Mouse (Mus musculus): Measurements from ENCODE around the gene Gprin1. TPM values are rescaled to one million over a fixed set of nuclear protein-coding genes. Genes with fewer than 3 reads are reported as not detected.
A peak's percentile ranks its signal among the peaks of the same experiment; 100 is the strongest.
"Not testable (repeated sequence)": the region's sequence is repeated elsewhere in the genome, so short reads cannot be mapped to it uniquely, and the experiment has no call there.

Gene Gprin1
- polyA plus RNA-seq, 1 experiment, result 0.18 TPM

- WGBS, result 40% methylated on average over 21 of the region's 21 CpGs
- Histone ChIP-seq H3K27me3 (ENCODE audit: control insufficient read depth, insufficient read depth, low read length) (no peaks in the 10 kb centered on the region), H3K36me3 (ENCODE audit: control insufficient read depth, insufficient read depth, low read length) (no peaks in the 10 kb centered on the region), H3K4me3 (ENCODE audit: low read depth, low read length) (no peak overlapping the region), H3K27ac (ENCODE audit: insufficient read depth, low read depth, low read length) (no peak overlapping the region), H3K4me1 (ENCODE audit: control insufficient read depth, insufficient read depth, insufficient read length, low read length) (peaks cover 7% of the 10 kb centered on the region; the same call in 1 of the 2 replicates)
- no peak for TF ChIP-seq POLR2A (IDR thresholded peaks at IDR 0.05; ENCODE audit: low read depth, low read length)
- TF ChIP-seq CTCF (IDR thresholded peaks at IDR 0.05; ENCODE audit: extremely low read depth, insufficient read length, insufficient replicate concordance, low read depth, low read length), result peak; percentile 19; the same call in 1 of the 2 replicates
Observed at GRCm38 (mm10) chr13:54792259-54793230, 42.9 kb upstream of the Gprin1 start.

GRCm38 (mm10) chr13:54789561-54790397, 40.1 kb upstream of the Gprin1 start:
- peak overlapping the region; percentile 69 for H3K4me3 ChIP-seq (ENCODE audit: low read depth, low read length)
- 2% methylated on average over 38 of the region's 38 CpGs for WGBS
- peak overlapping the region; percentile 25; the same call in 1 of the 2 replicates for H3K27ac ChIP-seq (ENCODE audit: insufficient read depth, low read depth, low read length)
- H3K4me1 ChIP-seq (ENCODE audit: control insufficient read depth, insufficient read depth, insufficient read length, low read length), result peaks cover 7% of the 10 kb centered on the region; the same call in 1 of the 2 replicates
- no peaks in the 10 kb centered on the region for H3K27me3 ChIP-seq (ENCODE audit: control insufficient read depth, insufficient read depth, low read length)
- H3K36me3 ChIP-seq (ENCODE audit: control insufficient read depth, insufficient read depth, low read length), result no peaks in the 10 kb centered on the region
- TF ChIP-seq CTCF (IDR thresholded peaks at IDR 0.05; ENCODE audit: extremely low read depth, insufficient read length, insufficient replicate concordance, low read depth, low read length), result no peak
- no peak for TF ChIP-seq POLR2A (IDR thresholded peaks at IDR 0.05; ENCODE audit: low read depth, low read length)

GRCm38 (mm10) chr13:54788740-54789560, 39.3 kb upstream of the Gprin1 start, which contains the start of gene Tspan17:
Gene Tspan17, plus strand, starts transcription at chr13:54789377.
- WGBS, result 2% methylated on average over 49 of the region's 49 CpGs
- Histone ChIP-seq H3K36me3 (ENCODE audit: control insufficient read depth, insufficient read depth, low read length) (no peaks in the 10 kb centered on the region), H3K4me1 (ENCODE audit: control insufficient read depth, insufficient read depth, insufficient read length, low read length) (peaks cover 7% of the 10 kb centered on the region; the same call in 1 of the 2 replicates), H3K27ac (ENCODE audit: insufficient read depth, low read depth, low read length) (peak within 1 kb of the TSS; percentile 25; the same call in 1 of the 2 replicates), H3K4me3 (ENCODE audit: low read depth, low read length) (peak within 1 kb of the TSS; percentile 69), H3K27me3 (ENCODE audit: control insufficient read depth, insufficient read depth, low read length) (no peaks in the 10 kb centered on the region)
- TF ChIP-seq CTCF (IDR thresholded peaks at IDR 0.05; ENCODE audit: extremely low read depth, insufficient read length, insufficient replicate concordance, low read depth, low read length) (no peak), POLR2A (IDR thresholded peaks at IDR 0.05; ENCODE audit: low read depth, low read length) (peak; percentile 77; the same call in 1 of the 2 replicates)

DNA sequence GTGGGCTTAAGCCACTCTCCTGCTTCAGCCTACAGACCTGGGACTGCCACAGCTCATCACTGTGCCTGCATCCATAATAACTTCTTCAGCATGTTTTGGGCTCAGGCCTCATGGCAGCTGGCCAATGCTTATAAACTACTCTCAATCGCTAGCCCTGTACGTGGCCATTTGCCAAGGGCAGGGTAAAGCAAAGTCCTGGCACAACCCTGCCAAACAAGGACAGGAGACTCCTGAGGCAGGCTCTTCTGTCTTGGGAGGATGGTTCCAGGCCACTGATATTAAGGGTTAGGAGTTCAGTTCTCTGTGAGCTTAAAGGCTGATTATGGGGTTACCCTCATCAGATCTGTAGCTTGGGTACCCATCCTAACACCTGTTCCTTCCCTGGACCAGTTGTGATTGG, 37.9 kb upstream of the Gprin1 start:
- not testable (repeated sequence) for H3K36me3 ChIP-seq (ENCODE audit: control insufficient read depth, insufficient read depth, low read length); H3K4me1 ChIP-seq (ENCODE audit: control insufficient read depth, insufficient read depth, insufficient read length, low read length); H3K27me3 ChIP-seq (ENCODE audit: control insufficient read depth, insufficient read depth, low read length); H3K4me3 ChIP-seq (ENCODE audit: low read depth, low read length); H3K27ac ChIP-seq (ENCODE audit: insufficient read depth, low read depth, low read length)
- WGBS, result 10% methylated on average over 2 of the region's 2 CpGs

DNA sequence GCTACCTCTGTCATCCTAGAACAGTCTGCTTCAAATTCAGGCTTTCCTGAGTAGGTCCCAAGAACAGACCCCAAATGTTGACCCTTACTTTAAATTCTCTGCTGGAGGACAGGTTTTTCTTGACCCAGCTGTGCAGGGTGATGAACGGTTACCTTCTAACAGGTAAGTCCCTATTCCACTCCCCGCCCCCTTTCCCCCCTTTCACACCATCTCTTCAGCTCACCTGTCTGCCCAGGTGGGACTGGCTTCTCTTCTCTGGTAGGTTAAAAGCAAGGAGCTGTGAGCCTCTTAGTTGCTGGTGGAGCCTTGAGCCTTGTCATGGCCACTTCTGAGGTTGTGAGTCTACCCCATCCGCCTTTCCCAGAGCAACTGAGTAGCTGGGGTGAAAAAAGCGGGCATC, 34.0 kb upstream of the Gprin1 start, which contains the start of gene Eif4e1b:
Gene Eif4e1b (plus strand): TSS at position 301 of the 400 bp plus-strand sequence.
- TF ChIP-seq POLR2A (IDR thresholded peaks at IDR 0.05; ENCODE audit: low read depth, low read length), result no peak
- no peak for TF ChIP-seq CTCF (IDR thresholded peaks at IDR 0.05; ENCODE audit: extremely low read depth, insufficient read length, insufficient replicate concordance, low read depth, low read length)
- 84% methylated on average over 4 of the region's 4 CpGs for WGBS

DNA sequence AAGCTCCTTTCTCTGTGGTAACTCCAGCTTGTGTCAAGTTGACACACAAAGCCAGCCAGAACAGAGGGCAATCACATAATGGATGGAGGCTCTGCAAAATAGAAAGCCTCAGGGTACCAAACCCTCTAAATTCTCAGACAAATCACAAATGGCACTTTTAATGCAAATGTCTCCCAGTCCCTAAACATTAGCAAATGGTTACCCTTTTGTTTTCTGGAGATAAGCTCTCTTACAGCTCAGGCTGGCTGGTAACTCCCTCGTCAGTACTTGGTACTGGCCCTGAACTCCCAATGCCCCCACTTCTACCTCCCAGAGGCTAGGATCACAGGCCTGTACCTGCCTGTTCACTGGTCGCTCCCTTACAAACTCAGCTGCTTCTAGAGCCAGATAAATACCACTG, 33.6 kb upstream of the Gprin1 start:
- H3K36me3 ChIP-seq (ENCODE audit: control insufficient read depth, insufficient read depth, low read length), result no peaks in the 10 kb centered on the region
- 49% methylated on average over 2 of the region's 2 CpGs for WGBS
- no peak overlapping the region for H3K4me3 ChIP-seq (ENCODE audit: low read depth, low read length)
- H3K4me1 ChIP-seq (ENCODE audit: control insufficient read depth, insufficient read depth, insufficient read length, low read length), result no peaks in the 10 kb centered on the region; the same call in 1 of the 2 replicates
- no peaks in the 10 kb centered on the region for H3K27me3 ChIP-seq (ENCODE audit: control insufficient read depth, insufficient read depth, low read length)
- no peak overlapping the region for H3K27ac ChIP-seq (ENCODE audit: insufficient read depth, low read depth, low read length)
- TF ChIP-seq POLR2A (IDR thresholded peaks at IDR 0.05; ENCODE audit: low read depth, low read length), result no peak
- no peak for TF ChIP-seq CTCF (IDR thresholded peaks at IDR 0.05; ENCODE audit: extremely low read depth, insufficient read length, insufficient replicate concordance, low read depth, low read length)

More for the DNA sequence above, 34.0 kb upstream of the Gprin1 start, which contains the start of gene Eif4e1b:
- no peak within 1 kb of the TSS for H3K27ac ChIP-seq (ENCODE audit: insufficient read depth, low read depth, low read length)
- H3K36me3 ChIP-seq (ENCODE audit: control insufficient read depth, insufficient read depth, low read length), result no peaks in the 10 kb centered on the region
- peaks cover 4% of the 10 kb centered on the region; the same call in 1 of the 2 replicates for H3K4me1 ChIP-seq (ENCODE audit: control insufficient read depth, insufficient read depth, insufficient read length, low read length)
- no peaks in the 10 kb centered on the region for H3K27me3 ChIP-seq (ENCODE audit: control insufficient read depth, insufficient read depth, low read length)
- no peak within 1 kb of the TSS for H3K4me3 ChIP-seq (ENCODE audit: low read depth, low read length)
